Mouse (Mus musculus) lung, embryonic 15.5 days (tissue): ENCODE results near the gene Ier3. TPM values are rescaled to one million over a fixed set of nuclear protein-coding genes. Genes with fewer than 3 reads are reported as not detected.
"Not testable (repeated sequence)": the region's sequence is repeated elsewhere in the genome, so short reads cannot be mapped to it uniquely, and the experiment has no call there.

Source experiments
- ATAC-seq: fragments of 200-750 bp; cut with Nextera tagmentation; 2 replicates; pipeline ENCODE4 v1.8.0; 2017; ENCODE audit warnings: moderate number of reproducible peaks, borderline replicate concordance; ENCODE audit not compliant: low FRiP score, low TSS enrichment; ENCODE audit errors: extremely low read depth
- H3K27ac ChIP-seq: fragments of 300-500 bp; sonication (generic); 2 replicates; pipeline ENCODE4 v1.5.1; 2015; ENCODE audit warnings: moderate library complexity, mild to moderate bottlenecking, inconsistent platforms
- H3K27me3 ChIP-seq: fragments of 300-500 bp; sonication (generic); 2 replicates; pipeline ENCODE4 v1.6.1; 2015; ENCODE audit warnings: inconsistent platforms
- H3K36me3 ChIP-seq: fragments of 300-500 bp; sonication (generic); 2 replicates; pipeline ENCODE4 v1.6.1; 2015; ENCODE audit warnings: inconsistent platforms
- H3K4me1 ChIP-seq: fragments of 300-500 bp; sonication (generic); 2 replicates; pipeline ENCODE4 v1.6.1; 2015; ENCODE audit warnings: inconsistent platforms
- H3K4me2 ChIP-seq: fragments of 300-500 bp; sonication (generic); 2 replicates; pipeline ENCODE4 v1.6.1; 2015; ENCODE audit warnings: inconsistent platforms, mild to moderate bottlenecking, moderate library complexity
- H3K4me3 ChIP-seq: fragments of 300-500 bp; sonication (generic); 2 replicates; pipeline ENCODE4 v1.5.1; 2015; ENCODE audit warnings: mild to moderate bottlenecking, inconsistent platforms
- H3K9ac ChIP-seq: fragments of 300-500 bp; sonication (generic); 2 replicates; pipeline ENCODE4 v1.6.1; 2015; ENCODE audit warnings: inconsistent platforms
- H3K9me3 ChIP-seq: fragments of 300-500 bp; sonication (generic); 2 replicates; pipeline ENCODE4 v1.6.1; 2016; ENCODE audit warnings: inconsistent platforms
- WGBS: fragments of 180-500 bp; shearing (Covaris S2); methylation state at CpG from one replicate; pipeline ENCODE4 v1.1.7; 2015; 5-methylcytosine and 5-hydroxymethylcytosine counted together
- polyA plus RNA-seq: library from polyadenylated mRNA; unstranded; fragments of >200 nt; fragmentation: Nextera tagmentation; extraction: Ambion mirVana; gene quantifications from 2 replicates; pipeline ENCODE4 v1.2.1, GENCODE M21; 2015

Gene Ier3
- polyA plus RNA-seq, 1 experiment from 2014 or later: 17.9 TPM

DNA sequence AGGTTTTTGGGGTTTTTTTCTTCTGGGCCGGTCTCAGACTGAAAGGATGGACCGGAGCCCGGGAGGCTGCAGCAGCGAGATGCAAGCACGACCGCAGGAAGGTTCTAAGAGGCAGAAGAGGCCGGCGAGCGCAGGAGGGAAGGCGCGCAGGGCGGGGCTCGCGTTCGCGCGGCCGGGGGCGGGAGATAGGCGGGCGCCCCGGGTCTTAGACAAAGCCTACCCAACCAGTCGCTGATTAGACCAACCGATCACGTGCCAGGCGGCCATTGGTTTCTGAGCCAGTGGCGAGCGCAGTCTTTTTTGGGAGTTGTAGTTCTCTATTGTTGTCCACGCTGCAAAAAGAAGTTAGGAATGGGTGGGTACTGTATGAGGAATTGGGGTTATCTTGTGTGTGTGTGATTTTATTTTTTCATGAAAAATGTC lies 16.6 kb downstream of the Ier3 start, which contains the start of gene Tubb5:
Gene Tubb5, minus strand, starts transcription at position 185 of the 423 bp plus-strand sequence.
- under 1% methylated on average over 29 of the region's 29 CpGs for WGBS
- Histone ChIP-seq H3K9ac (peak within 1 kb of the TSS; percentile 92), H3K36me3 (peaks cover 34% of the 10 kb centered on the region), H3K4me3 (peak within 1 kb of the TSS; percentile 65), H3K9me3 (no peaks in the 10 kb centered on the region), H3K27me3 (no peaks in the 10 kb centered on the region), H3K27ac (peak within 1 kb of the TSS; percentile 98), H3K4me1 (peaks cover 44% of the 10 kb centered on the region), H3K4me2 (peak within 1 kb of the TSS; percentile 81)
- ATAC-seq: peak; percentile 82

DNA sequence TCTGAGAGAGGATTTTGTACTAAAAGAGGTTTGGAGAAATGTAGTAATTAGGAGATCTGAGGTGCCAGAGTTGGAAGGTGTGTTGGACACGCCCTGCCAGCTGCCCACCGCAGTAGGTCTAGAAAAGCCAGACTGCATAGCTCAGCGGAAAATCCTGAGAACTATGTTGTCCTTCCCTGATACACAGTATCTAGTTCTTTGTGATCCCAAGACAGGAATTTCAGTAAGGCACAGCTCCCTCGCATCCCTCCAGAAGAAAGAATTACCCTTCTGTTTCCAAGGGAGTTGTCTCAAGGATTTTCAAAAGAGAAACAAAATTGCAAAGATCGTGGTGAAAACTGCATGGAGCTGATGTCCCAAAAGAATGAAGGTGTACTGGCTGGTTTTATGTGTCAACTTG lies 17.1 kb downstream of the Ier3 start:
- no peak for ATAC-seq
- Histone ChIP-seq H3K4me2 (peak overlapping the region; percentile 81), H3K36me3 (peaks cover 29% of the 10 kb centered on the region), H3K4me3 (peak overlapping the region; percentile 65), H3K9me3 (no peaks in the 10 kb centered on the region), H3K9ac (peak overlapping the region; percentile 50), H3K27me3 (no peaks in the 10 kb centered on the region), H3K4me1 (peaks cover 39% of the 10 kb centered on the region), H3K27ac (peak overlapping the region; percentile 98)
- WGBS: under 1% methylated on average over 5 of the region's 5 CpGs

DNA sequence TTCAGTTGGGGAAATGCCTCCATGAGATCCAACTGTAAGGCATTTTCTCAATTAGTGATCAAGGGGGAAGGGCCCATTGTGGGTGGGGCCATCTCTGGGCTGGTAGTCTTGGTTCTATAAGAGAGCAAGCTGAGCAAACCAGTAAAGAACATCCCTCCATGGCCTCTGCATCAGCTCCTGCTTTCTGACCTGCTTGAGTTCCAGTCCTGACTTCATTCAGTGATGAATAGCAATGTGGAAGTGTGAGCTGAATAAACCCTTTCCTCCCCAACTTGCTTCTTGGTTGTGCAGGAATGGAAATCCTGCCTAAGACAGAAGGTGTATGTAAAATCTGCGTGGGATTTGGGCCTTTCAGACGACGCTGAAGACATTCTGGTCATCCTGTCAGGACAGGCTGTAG lies 17.5 kb downstream of the Ier3 start:
- Histone ChIP-seq H3K9ac (peak overlapping the region; percentile 50), H3K4me2 (peak overlapping the region; percentile 81), H3K4me1 (peaks cover 35% of the 10 kb centered on the region), H3K4me3 (peak overlapping the region; percentile 65), H3K27ac (peak overlapping the region; percentile 98), H3K36me3 (peaks cover 25% of the 10 kb centered on the region)
- not testable (repeated sequence) for ATAC-seq, H3K27me3 ChIP-seq, H3K9me3 ChIP-seq
- WGBS: 39% methylated on average over 3 of the region's 3 CpGs

DNA sequence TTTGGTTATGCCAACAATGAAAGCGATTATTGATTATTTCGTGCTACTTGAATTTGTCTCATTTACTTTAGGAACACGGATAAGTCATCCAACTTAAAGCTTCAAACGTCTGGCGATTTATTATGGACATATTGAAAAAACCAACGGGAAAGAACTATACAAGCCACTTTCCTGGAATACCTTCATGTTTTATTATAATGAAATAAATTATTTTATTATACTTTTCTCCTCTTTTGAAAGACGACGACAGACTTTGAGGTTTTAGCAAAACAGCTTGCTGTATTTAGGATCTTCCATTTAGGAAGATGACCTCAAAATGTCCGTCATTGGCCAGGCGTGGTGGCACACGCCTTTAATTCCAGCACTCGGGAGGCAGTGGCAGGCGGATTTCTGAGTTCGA lies 19.1 kb downstream of the Ier3 start:
- Histone ChIP-seq H3K9me3 (no peaks in the 10 kb centered on the region), H3K4me1 (peaks cover 21% of the 10 kb centered on the region), H3K4me3 (peak overlapping the region; percentile 58), H3K36me3 (peaks cover 22% of the 10 kb centered on the region), H3K9ac (no peak overlapping the region), H3K27me3 (no peaks in the 10 kb centered on the region), H3K27ac (peak overlapping the region; percentile 54; the same call in 1 of the 2 replicates), H3K4me2 (peak overlapping the region; percentile 51)
- no peak for ATAC-seq
- WGBS: 49% methylated on average over 14 of the region's 14 CpGs

DNA sequence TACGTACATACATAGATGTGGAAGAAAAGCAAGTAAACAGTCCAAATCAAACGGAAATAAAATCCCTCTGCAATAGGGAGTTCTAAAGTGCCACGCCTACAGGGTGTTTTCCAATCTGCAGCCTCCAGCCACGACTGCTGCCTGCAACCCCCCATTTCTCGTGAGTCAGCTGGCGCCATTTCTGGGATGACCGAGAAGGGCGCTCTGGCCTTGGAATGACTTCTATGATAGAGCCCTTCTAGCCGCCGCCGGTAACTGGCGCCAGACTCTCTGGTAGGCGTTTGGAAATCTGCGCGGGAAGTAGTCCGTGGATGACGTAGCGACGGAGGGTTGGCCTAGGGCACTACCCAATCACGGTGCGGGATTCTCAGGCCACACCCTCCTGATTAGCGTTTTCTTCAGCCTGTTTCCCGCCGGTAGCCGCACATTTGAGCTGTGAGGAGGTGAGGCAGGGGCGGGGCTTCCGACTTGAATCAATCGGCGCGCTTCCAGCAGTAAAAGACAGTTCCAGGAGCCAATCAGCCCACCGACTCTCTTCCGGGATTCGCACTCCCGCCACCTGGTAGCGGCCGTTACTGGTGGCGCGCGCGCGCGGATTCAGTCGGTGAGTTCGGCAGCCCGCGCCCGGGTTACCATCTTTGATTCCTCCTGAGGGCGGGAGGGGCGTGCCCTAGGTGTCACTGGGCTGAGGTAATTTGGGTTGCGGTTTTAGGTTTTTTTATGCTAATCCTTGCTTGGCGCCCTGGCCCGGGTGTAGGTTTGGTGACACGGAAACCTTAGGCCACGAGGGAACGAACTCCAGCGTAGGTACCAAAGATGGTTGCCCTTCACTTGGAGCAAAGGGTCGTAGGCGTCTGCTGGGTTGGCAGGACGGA lies 19.8 kb downstream of the Ier3 start, which contains the start of gene Mdc1:
Gene Mdc1, plus strand, starts transcription at position 440 of the 875 bp plus-strand sequence.
- H3K4me2 ChIP-seq: peak within 1 kb of the TSS; percentile 57
- H3K4me1 ChIP-seq: peaks cover 15% of the 10 kb centered on the region; the same call in 1 of the 2 replicates
- H3K4me3 ChIP-seq: peak within 1 kb of the TSS; percentile 58
- H3K27me3 ChIP-seq: no peaks in the 10 kb centered on the region
- under 1% methylated on average over 59 of the region's 59 CpGs for WGBS
- no peaks in the 10 kb centered on the region for H3K9me3 ChIP-seq
- peak; percentile 93 for ATAC-seq
- peaks cover 22% of the 10 kb centered on the region for H3K36me3 ChIP-seq
- peak within 1 kb of the TSS; percentile 85 for H3K27ac ChIP-seq
- peak within 1 kb of the TSS; percentile 51 for H3K9ac ChIP-seq

DNA sequence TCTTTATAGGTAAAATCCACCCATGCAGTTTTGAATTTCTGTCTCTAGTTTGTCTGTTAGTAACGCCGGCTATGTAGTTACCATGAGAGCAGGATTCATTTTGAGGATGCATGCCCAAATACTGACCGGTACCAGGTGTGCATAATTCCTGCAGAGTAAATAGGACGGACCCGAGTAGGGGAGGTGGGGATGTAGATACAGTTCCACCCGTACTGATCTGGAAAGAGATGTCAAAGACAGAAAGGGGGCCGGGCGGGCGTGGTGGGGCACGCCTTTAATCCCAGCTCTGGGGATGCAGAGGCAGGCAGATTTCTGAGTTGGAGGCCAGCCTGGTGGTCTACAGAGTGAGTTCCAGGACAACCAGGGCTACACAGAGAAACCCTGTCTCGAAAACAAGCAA lies 20.5 kb downstream of the Ier3 start:
- Histone ChIP-seq H3K9me3 (no peaks in the 10 kb centered on the region), H3K9ac (peak overlapping the region; percentile 51), H3K27me3 (no peaks in the 10 kb centered on the region), H3K4me3 (peak overlapping the region; percentile 58), H3K36me3 (peaks cover 27% of the 10 kb centered on the region), H3K4me1 (peaks cover 15% of the 10 kb centered on the region; the same call in 1 of the 2 replicates), H3K27ac (peak overlapping the region; percentile 85), H3K4me2 (peak overlapping the region; percentile 57)
- no peak for ATAC-seq
- WGBS: 13% methylated on average over 11 of the region's 11 CpGs

DNA sequence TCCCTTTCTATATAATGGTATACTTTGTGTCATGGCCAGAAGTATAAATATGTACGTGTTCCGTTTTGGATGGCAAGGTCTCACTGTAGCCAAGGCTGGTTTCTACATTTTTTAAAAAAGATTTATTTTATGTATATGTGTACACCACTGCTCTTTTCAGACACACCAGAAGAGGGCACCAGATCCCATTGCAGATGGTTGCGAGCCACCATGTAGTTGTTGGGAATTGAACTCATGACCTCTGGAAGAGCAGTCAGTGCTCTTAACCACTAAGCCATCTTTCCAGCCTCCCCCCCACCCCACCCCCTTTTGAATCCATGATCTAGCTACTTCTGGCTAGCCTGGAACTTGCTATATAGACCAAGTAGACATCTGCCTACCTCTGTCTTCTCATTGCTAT lies 22.0 kb downstream of the Ier3 start:
- H3K36me3 ChIP-seq: peaks cover 42% of the 10 kb centered on the region
- H3K27ac ChIP-seq: no peak overlapping the region
- H3K9ac ChIP-seq: no peak overlapping the region
- no peak overlapping the region for H3K4me3 ChIP-seq
- H3K9me3 ChIP-seq: no peaks in the 10 kb centered on the region
- no peaks in the 10 kb centered on the region for H3K27me3 ChIP-seq
- H3K4me2 ChIP-seq: no peak overlapping the region
- 93% methylated on average over 3 of the region's 3 CpGs for WGBS
- no peak for ATAC-seq
- H3K4me1 ChIP-seq: peaks cover 15% of the 10 kb centered on the region; the same call in 1 of the 2 replicates

DNA sequence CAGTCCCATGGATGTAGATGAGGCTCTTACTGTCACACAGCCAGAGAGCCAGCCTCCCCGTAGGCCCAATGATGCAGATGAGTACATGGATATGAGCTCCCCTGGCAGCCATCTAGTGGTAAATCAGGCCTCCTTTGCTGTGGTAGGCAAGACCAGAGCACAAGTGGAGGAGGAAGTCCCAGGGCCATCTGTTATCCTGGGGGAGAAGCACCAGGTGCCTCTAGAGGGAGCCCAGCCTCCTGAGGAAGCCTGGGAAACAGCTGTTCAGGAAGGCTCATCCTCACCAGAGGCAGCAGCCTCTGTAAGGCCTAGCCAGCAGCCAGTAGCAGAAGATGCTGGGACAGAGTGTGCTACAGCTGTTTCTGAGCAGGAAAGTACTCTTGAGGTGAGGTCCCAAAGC lies 26.6 kb downstream of the Ier3 start:
- no peak for ATAC-seq
- WGBS: 64% methylated on average over 1 of the region's 1 CpGs
- no peak overlapping the region for H3K4me2 ChIP-seq

DNA sequence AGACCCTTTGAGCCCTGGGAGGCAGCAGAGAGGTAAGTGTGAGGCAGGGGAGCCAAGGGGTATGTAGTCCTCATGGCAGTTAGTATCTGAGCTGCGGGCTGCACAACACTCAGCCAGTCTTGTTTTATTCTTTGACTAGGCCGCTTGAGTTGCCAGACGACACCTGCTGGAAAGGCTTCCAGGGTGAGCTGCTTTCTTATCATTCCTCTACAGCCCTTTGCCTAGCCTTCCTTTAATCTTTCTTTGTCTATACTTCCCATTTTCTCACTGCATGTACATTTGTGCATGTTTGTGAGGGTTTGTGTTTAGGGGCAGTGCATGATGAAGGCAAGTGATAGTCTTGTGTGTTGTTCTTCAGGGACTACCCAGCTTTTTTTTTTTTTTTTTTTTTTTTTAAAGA lies 29.5 kb downstream of the Ier3 start:
- H3K36me3 ChIP-seq: peaks cover 89% of the 10 kb centered on the region
- H3K4me3 ChIP-seq: no peak overlapping the region
- no peak overlapping the region for H3K9ac ChIP-seq
- WGBS: 82% methylated on average over 3 of the region's 3 CpGs
- ATAC-seq: no peak
- no peaks in the 10 kb centered on the region for H3K4me1 ChIP-seq
- no peaks in the 10 kb centered on the region for H3K9me3 ChIP-seq
- H3K4me2 ChIP-seq: no peak overlapping the region
- no peak overlapping the region for H3K27ac ChIP-seq
- no peaks in the 10 kb centered on the region for H3K27me3 ChIP-seq

More for the DNA sequence above, 26.6 kb downstream of the Ier3 start:
- H3K9ac ChIP-seq: no peak overlapping the region
- H3K4me1 ChIP-seq: no peaks in the 10 kb centered on the region
- H3K9me3 ChIP-seq: no peaks in the 10 kb centered on the region
- H3K4me3 ChIP-seq: no peak overlapping the region
- H3K36me3 ChIP-seq: peaks cover 86% of the 10 kb centered on the region
- H3K27ac ChIP-seq: no peak overlapping the region
- H3K27me3 ChIP-seq: no peaks in the 10 kb centered on the region

DNA sequence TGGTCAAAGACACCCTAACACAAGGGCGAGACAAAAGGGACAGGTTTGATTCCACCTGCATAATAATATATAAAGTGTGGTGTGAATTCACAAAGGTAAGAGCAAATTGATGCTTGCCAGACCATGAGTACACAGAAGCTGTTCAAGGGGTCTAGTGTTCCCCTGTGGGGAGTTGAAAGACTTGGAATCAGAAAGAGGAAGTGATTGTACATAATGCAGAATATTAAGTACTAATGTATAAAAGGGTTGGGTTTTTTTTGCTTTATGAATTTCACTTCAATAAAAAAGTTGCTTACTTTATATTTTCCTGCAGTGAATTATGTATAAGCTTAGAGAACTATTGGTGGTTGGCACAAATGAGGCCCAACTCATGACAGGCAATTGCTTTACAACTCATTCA lies 37.9 kb downstream of the Ier3 start:
- peaks cover 9% of the 10 kb centered on the region for H3K4me1 ChIP-seq
- ATAC-seq: no peak
- WGBS: 89% methylated on average over 1 of the region's 1 CpGs
- H3K36me3 ChIP-seq: peaks cover 31% of the 10 kb centered on the region
- H3K27ac ChIP-seq: no peak overlapping the region
- H3K4me3 ChIP-seq: no peak overlapping the region
- H3K9me3 ChIP-seq: no peaks in the 10 kb centered on the region
- H3K27me3 ChIP-seq: no peaks in the 10 kb centered on the region
- H3K4me2 ChIP-seq: no peak overlapping the region
- no peak overlapping the region for H3K9ac ChIP-seq

DNA sequence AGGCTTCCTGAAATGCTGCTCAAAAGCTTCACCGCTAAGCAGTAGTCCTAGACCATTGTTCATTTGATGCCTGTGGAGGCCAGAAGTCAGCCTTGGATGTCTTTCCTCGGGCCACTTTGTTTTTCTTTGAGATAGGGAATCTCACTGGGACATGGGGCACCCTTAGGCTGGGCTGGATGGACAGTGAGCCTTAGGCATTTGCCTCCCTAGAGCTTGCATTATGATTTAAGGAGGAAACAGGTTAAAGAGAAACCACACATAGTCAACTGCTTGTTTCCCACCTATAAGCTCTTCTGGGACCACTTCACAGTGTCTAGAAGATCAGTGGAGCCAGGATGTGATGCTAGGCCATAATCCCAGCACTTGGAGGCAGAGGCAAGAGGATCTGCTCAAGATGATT lies 38.4 kb downstream of the Ier3 start:
- H3K27ac ChIP-seq: no peak overlapping the region
- no peak overlapping the region for H3K4me2 ChIP-seq
- H3K27me3 ChIP-seq: no peaks in the 10 kb centered on the region
- peaks cover 14% of the 10 kb centered on the region for H3K4me1 ChIP-seq
- H3K36me3 ChIP-seq: peaks cover 26% of the 10 kb centered on the region
- no peak overlapping the region for H3K4me3 ChIP-seq
- 58% methylated on average over 2 of the region's 2 CpGs for WGBS
- no peak overlapping the region for H3K9ac ChIP-seq
- H3K9me3 ChIP-seq: no peaks in the 10 kb centered on the region
- no peak for ATAC-seq

DNA sequence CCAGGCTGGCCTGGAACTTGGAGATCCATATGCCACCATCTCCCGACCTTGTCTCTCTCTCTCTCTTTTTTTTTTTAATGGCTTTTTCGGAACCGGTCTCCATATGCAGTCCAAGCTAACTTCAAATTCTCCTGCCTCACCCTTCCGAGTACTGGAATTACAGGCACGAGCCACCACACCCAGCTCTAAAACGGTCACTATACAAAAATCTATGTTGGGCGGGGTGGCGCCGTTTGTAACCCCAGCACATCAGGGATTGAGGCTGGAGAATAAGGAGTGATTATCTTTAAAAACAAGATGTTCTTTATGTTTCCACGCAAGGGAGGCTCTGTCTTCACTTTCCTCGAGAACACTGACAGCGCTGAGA lies 39.3 kb downstream of the Ier3 start:
- 3% methylated on average over 12 of the region's 12 CpGs for WGBS
- Histone ChIP-seq H3K36me3 (peaks cover 24% of the 10 kb centered on the region), H3K27ac (peak overlapping the region; percentile 95), H3K4me2 (peak overlapping the region; percentile 74), H3K27me3 (no peaks in the 10 kb centered on the region), H3K4me1 (peaks cover 16% of the 10 kb centered on the region), H3K4me3 (peak overlapping the region; percentile 77), H3K9ac (peak overlapping the region; percentile 73; the same call in 1 of the 2 replicates), H3K9me3 (no peaks in the 10 kb centered on the region)
- no peak for ATAC-seq
